Mouse (Mus musculus): ENCODE measurements around the gene Gm3285.

- TF ChIP-seq POLR2A (IDR thresholded peaks at IDR 0.05; ENCODE audit: extremely low read depth, insufficient read depth, low read length) (no peak), CTCF (IDR thresholded peaks at IDR 0.05; ENCODE audit: extremely low read depth, insufficient read depth, low read length) (no peak)
These were observed 43.3 kb upstream of the Gm3285 start for GRCm38 (mm10) chr10:77818523-77818922.
